14 mouse cellular contexts compared by ENCODE assay signal in the genomic region with DNA sequence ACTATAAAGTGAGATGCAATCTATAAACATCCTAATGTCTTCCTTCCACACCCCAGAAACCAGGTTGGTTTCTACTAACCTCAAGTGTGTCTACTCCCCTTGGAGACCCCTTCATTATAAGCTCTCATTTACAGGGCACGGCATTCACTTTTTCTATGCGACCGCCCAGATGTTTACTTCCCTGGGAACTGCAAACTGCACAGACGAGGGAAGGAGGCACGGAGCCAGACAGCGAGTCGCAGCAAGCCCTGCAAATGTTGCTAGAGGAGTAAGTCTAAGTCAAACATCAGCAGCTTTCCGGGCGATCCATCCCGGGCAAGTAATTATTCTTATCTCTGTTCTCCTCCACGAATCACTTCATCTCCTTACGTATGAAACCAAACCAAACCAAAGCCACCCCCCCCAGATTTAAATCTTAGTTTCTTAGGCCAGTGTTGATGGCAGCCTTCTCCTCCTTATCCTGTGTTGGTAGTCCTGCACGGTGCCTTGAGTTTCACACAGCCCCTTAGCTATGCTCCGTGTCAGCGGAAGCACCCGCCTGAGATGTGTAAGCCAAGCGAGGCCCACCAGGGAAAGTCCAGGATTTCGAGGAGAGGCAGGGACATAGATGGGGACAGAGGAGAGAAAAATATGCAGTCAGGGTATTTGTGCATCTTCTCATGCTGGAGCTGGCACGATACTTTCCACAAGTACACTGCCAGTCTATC.
A peak's percentile ranks its signal among the peaks of the same experiment; 100 is the strongest.
DNase-seq lines count a peak whose midpoint lies in the region; ATAC-seq and TF ChIP-seq lines count a peak whose summit lies in the region.
"Had no signal": no experiment of that assay in that cellular context is flagged by ENCODE, and none has a peak within 500 bp of the region (broad histone marks: within the 10 kb centered on the region; RNA-seq: fewer than 3 reads in every experiment).

No protein-coding gene starts in this region.

- DNase-seq in heart, adult 2 months = peak; percentile 41 to 48
- DNase-seq in kidney, postnatal 25 days = peak; percentile 10 to 30
- no peak for DNase-seq in kidney, adult 18-20 months
- DNase-seq in lung, postnatal 25 days (ENCODE audit: low spot score) = peak; percentile 21
- no peak for DNase-seq in adrenal gland, postnatal 14 days
- no peak for DNase-seq in layer of hippocampus, postnatal 36 days
- DNase-seq: adrenal gland, postnatal 25 days; cerebellum, postnatal 14 days; gastrocnemius, postnatal 25 days; liver had no signal

- H3K79me2 ChIP-seq in heart, adult 2 months (replicated peaks; ENCODE audit: control insufficient read depth, insufficient read depth, low read length) = no peaks in the 10 kb centered on the region

- WGBS in heart, adult 2 months = 47% methylated on average over 19 of the region's 19 CpGs
- 66% methylated on average over 19 of the region's 19 CpGs for WGBS in heart, embryonic 11.5 days (ENCODE audit: insufficient replicate concordance)
- 42% methylated on average over 19 of the region's 19 CpGs for WGBS in embryonic facial prominence, embryonic 13.5 days

- H3K36me3 ChIP-seq in heart, adult 2 months (ENCODE audit: control insufficient read depth, insufficient read depth, low read length) = peaks cover 5% of the 10 kb centered on the region
- no peaks in the 10 kb centered on the region for H3K36me3 ChIP-seq in heart, embryonic 11.5 days (ENCODE audit: control insufficient read depth, insufficient read depth, low read length)
- peaks cover 4% of the 10 kb centered on the region; the same call in 1 of the 2 replicates for H3K36me3 ChIP-seq in embryonic facial prominence, embryonic 13.5 days

- ATAC-seq in heart, embryonic 11.5 days (replicated peaks; ENCODE audit: insufficient number of reproducible peaks, low FRiP score, low TSS enrichment) = no peak
- peak; percentile 61; the same call in 1 of the 2 replicates for ATAC-seq in embryonic facial prominence, embryonic 13.5 days (ENCODE audit: insufficient number of reproducible peaks, insufficient read depth, low FRiP score, low TSS enrichment, low read depth)
- ATAC-seq: midbrain, embryonic 16.5 days; Patski had no signal

- no peak overlapping the region for H3K9ac ChIP-seq in heart, adult 2 months (ENCODE audit: low read depth, low read length)
- no peak overlapping the region for H3K9ac ChIP-seq in heart, embryonic 11.5 days (ENCODE audit: low read depth, low read length)
- no peak overlapping the region for H3K9ac ChIP-seq in embryonic facial prominence, embryonic 13.5 days

- no peaks in the 10 kb centered on the region for H3K9me3 ChIP-seq in heart, embryonic 11.5 days (replicated peaks; ENCODE audit: control insufficient read depth, low read length)
- H3K9me3 ChIP-seq in embryonic facial prominence, embryonic 13.5 days = no peaks in the 10 kb centered on the region

- intact Hi-C loops in heart, adult 2 months (cut with DNase I) = no loop called here

- TF ChIP-seq EP300 in heart, adult 2 months (IDR thresholded peaks at IDR 0.05; ENCODE audit: insufficient read depth, low read depth, low read length) = no peak

- TF ChIP-seq CTCF in heart, adult 2 months (IDR thresholded peaks at IDR 0.05) = no peak

- no peak overlapping the region for H3K4me2 ChIP-seq in heart, embryonic 11.5 days
- 0 out of 2 replicates have a peak overlapping the region, but pooled peaks have one; percentile 14 for H3K4me2 ChIP-seq in embryonic facial prominence, embryonic 13.5 days

- H3K4me1 ChIP-seq in heart, adult 2 months (ENCODE audit: control insufficient read depth, insufficient read depth, low read length) = peaks cover 9% of the 10 kb centered on the region
- peaks cover 7% of the 10 kb centered on the region for H3K4me1 ChIP-seq in heart, embryonic 11.5 days (ENCODE audit: control insufficient read depth, insufficient read depth, low read length)
- peaks cover 28% of the 10 kb centered on the region for H3K4me1 ChIP-seq in embryonic facial prominence, embryonic 13.5 days

- no peak overlapping the region for H3K4me3 ChIP-seq in heart, adult 2 months
- H3K4me3 ChIP-seq in heart, embryonic 11.5 days (ENCODE audit: low read depth, low read length) = no peak overlapping the region
- H3K4me3 ChIP-seq in embryonic facial prominence, embryonic 13.5 days = no peak overlapping the region

- TF ChIP-seq POLR2A in heart, adult 2 months (IDR thresholded peaks at IDR 0.05; ENCODE audit: insufficient read depth, low read depth, low read length) = no peak

- no peaks in the 10 kb centered on the region for H3K27me3 ChIP-seq in heart, adult 2 months (ENCODE audit: control insufficient read depth, insufficient read depth, low read length)
- H3K27me3 ChIP-seq in heart, embryonic 11.5 days (ENCODE audit: control insufficient read depth, insufficient read depth, low read length) = no peaks in the 10 kb centered on the region
- H3K27me3 ChIP-seq in embryonic facial prominence, embryonic 13.5 days = no peaks in the 10 kb centered on the region
- H3K27me3 ChIP-seq: Patski had no signal

- H3K27ac ChIP-seq in heart, adult 2 months = no peak overlapping the region; the same call in 1 of the 2 replicates
- no peak overlapping the region for H3K27ac ChIP-seq in heart, embryonic 11.5 days (ENCODE audit: low read depth, low read length)
- H3K27ac ChIP-seq in embryonic facial prominence, embryonic 13.5 days = peak overlapping the region; percentile 52

Comparison
In these comparisons a context has a peak if more than half of its experiments do, and no peak if none do; other contexts are left out.
1. DNase-seq: peak in heart, adult 2 months (2 of 2), kidney, postnatal 25 days (2 of 2) and lung, postnatal 25 days (single experiment); none in kidney, adult 18-20 months (single experiment), adrenal gland, postnatal 14 days (single experiment) and layer of hippocampus, postnatal 36 days (0 of 2).